Mouse (Mus musculus): ENCODE measurements around the gene Tmem141.

DNA sequence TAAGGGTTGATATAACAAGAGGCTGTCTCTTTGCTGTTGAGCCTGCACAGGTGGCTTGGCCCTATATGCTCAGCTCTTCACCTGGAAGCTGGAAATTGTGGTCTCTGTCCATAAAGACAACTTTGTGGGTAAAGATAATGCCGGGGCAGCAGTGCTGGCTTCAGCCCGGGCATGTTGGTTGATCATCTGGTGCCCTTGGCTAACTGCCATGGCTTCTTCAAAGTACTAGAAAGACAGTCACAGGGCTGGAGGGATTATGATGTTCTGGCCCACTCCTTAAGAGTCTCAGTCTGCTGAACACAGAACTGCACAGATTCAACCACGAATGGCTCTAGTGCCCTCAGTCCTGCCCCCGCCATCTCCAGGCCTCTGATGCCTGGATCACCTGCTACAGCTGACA lies 35.4 kb upstream of the Tmem141 start:
- no peak for TF ChIP-seq POLR2A (IDR thresholded peaks at IDR 0.05; ENCODE audit: extremely low read depth, insufficient read depth, low read length)
- no peak for TF ChIP-seq CTCF (IDR thresholded peaks at IDR 0.05; ENCODE audit: low read depth, low read length)
